Mouse (Mus musculus) adrenal gland, postnatal 0 days (tissue): ENCODE measurements around the gene Ngly1. TPM values are rescaled to one million over a fixed set of nuclear protein-coding genes. Genes with fewer than 3 reads are reported as not detected.

Experiments used
- polyA plus RNA-seq: library from polyadenylated mRNA; unstranded; fragments of >200 nt; fragmentation: Nextera tagmentation; extraction: Ambion mirVana; gene quantifications from 2 replicates; pipeline ENCODE4 v1.2.1, GENCODE M21; 2015

The Ngly1 gene
- 36.4 and 44.6 TPM in 2 replicates for polyA plus RNA-seq

GRCm38 (mm10) chr14:16249171-16249874, at the start of gene Ngly1, which contains the start of gene Oxsm:
TSS of gene Ngly1 (plus strand) at chr14:16249280.
TSS of gene Oxsm (minus strand) at chr14:16249808.

Other genes with a start within 250 kb of the Ngly1 start
- gene Oxsm, start 528 bp downstream of the Ngly1 start, polyA plus RNA-seq = 4.0 and 6.2 TPM in 2 replicates
- 19.4 and 25.6 TPM in 2 replicates for gene Top2b, start 115.9 kb downstream of the Ngly1 start, polyA plus RNA-seq